Mouse (Mus musculus): ENCODE data around the gene Gm21958. TPM values are rescaled to one million over a fixed set of nuclear protein-coding genes. Genes with fewer than 3 reads are reported as not detected.
A peak's percentile ranks its signal among the peaks of the same experiment; 100 is the strongest.

Gene Gm21958
- polyA plus RNA-seq, 1 experiment from 2014 or later: not detected

- no peaks in the 10 kb centered on the region for H3K27me3 ChIP-seq (ENCODE audit: control insufficient read depth, insufficient read depth, low read length)
- no peak overlapping the region for H3K9ac ChIP-seq (ENCODE audit: low read depth, low read length)
- DNase-seq (ENCODE audit: low spot score) (peak; percentile 66), ATAC-seq (ENCODE audit: low FRiP score) (no peak; the same call in 1 of the 2 replicates)
- 74% methylated on average over 13 of the region's 13 CpGs for WGBS
- no peak overlapping the region for H3K27ac ChIP-seq (ENCODE audit: low read depth, low read length)
- H3K4me2 ChIP-seq (replicated peaks; ENCODE audit: low read depth, low read length): no peak overlapping the region
- H3K4me1 ChIP-seq (replicated peaks; ENCODE audit: control insufficient read depth, insufficient read depth, low read length): no peaks in the 10 kb centered on the region
- no peaks in the 10 kb centered on the region for H3K36me3 ChIP-seq (ENCODE audit: control insufficient read depth, insufficient read depth, low read length)
- H3K9me3 ChIP-seq (ENCODE audit: control insufficient read depth, low read length): no peaks in the 10 kb centered on the region
- no peak overlapping the region for H3K4me3 ChIP-seq (ENCODE audit: low read depth, low read length)
Measured at GRCm38 (mm10) chr3:54672557-54673529, 41.3 kb downstream of the Gm21958 start.

DNA sequence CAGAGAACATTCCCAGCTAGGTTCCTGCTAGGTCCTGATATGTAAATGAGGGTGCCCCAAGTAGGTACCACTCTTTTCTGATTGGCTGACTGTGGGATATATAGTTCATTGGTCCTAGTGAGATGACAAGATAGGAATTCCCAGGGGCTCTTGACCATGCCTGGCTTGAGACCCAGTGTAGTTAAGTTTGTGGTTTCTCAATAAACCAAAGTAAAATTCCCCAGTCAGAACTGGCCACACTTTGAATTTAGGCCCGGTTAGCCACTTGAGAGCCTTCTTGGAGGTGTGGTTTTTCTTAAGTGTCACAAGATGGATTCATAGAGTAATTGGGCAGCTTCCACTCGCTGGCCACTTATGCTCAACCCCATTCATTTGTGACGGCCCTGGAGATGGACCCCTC lies 42.0 kb downstream of the Gm21958 start:
- Histone ChIP-seq H3K9me3 (ENCODE audit: control insufficient read depth, low read length) (no peaks in the 10 kb centered on the region), H3K9ac (ENCODE audit: low read depth, low read length) (no peak overlapping the region), H3K4me2 (replicated peaks; ENCODE audit: low read depth, low read length) (no peak overlapping the region), H3K4me3 (ENCODE audit: low read depth, low read length) (no peak overlapping the region), H3K27ac (ENCODE audit: low read depth, low read length) (no peak overlapping the region), H3K36me3 (ENCODE audit: control insufficient read depth, insufficient read depth, low read length) (no peaks in the 10 kb centered on the region), H3K4me1 (replicated peaks; ENCODE audit: control insufficient read depth, insufficient read depth, low read length) (no peaks in the 10 kb centered on the region), H3K27me3 (ENCODE audit: control insufficient read depth, insufficient read depth, low read length) (no peaks in the 10 kb centered on the region)
- WGBS: 74% methylated on average over 3 of the region's 3 CpGs
- no peak for DNase-seq (ENCODE audit: low spot score)
- ATAC-seq (ENCODE audit: low FRiP score): no peak

DNA sequence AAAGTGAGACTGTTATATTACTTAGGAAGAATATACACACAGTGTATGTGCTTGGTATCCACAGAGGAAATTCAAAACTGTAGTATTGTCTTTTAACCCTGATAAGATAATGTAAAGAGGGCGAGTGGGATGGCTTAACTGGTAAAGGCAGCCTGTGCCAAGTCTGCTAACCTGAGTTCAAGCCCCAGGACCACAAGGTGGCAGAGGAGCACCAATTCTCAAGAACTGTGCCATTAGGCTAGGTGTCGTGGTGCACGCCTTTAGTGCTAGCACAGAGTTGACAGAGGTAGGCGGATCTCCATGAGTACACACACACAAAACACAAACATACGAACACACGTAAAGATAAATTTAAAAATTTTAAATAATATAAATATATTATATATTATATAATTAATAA lies 44.6 kb downstream of the Gm21958 start:
- Histone ChIP-seq H3K9ac (ENCODE audit: low read depth, low read length) (no peak overlapping the region), H3K9me3 (ENCODE audit: control insufficient read depth, low read length) (no peaks in the 10 kb centered on the region), H3K36me3 (ENCODE audit: control insufficient read depth, insufficient read depth, low read length) (no peaks in the 10 kb centered on the region), H3K27ac (ENCODE audit: low read depth, low read length) (no peak overlapping the region), H3K4me3 (ENCODE audit: low read depth, low read length) (no peak overlapping the region), H3K27me3 (ENCODE audit: control insufficient read depth, insufficient read depth, low read length) (no peaks in the 10 kb centered on the region), H3K4me1 (replicated peaks; ENCODE audit: control insufficient read depth, insufficient read depth, low read length) (no peaks in the 10 kb centered on the region), H3K4me2 (replicated peaks; ENCODE audit: low read depth, low read length) (no peak overlapping the region)
- ATAC-seq (ENCODE audit: low FRiP score): no peak
- DNase-seq (ENCODE audit: low spot score): no peak
- WGBS: 83% methylated on average over 6 of the region's 6 CpGs

- Histone ChIP-seq H3K4me2 (replicated peaks; ENCODE audit: low read depth, low read length) (no peak overlapping the region), H3K4me1 (replicated peaks; ENCODE audit: control insufficient read depth, insufficient read depth, low read length) (no peaks in the 10 kb centered on the region), H3K9me3 (ENCODE audit: control insufficient read depth, low read length) (no peaks in the 10 kb centered on the region), H3K27me3 (ENCODE audit: control insufficient read depth, insufficient read depth, low read length) (no peaks in the 10 kb centered on the region), H3K4me3 (ENCODE audit: low read depth, low read length) (no peak overlapping the region), H3K36me3 (ENCODE audit: control insufficient read depth, insufficient read depth, low read length) (no peaks in the 10 kb centered on the region), H3K27ac (ENCODE audit: low read depth, low read length) (no peak overlapping the region), H3K9ac (ENCODE audit: low read depth, low read length) (no peak overlapping the region)
- 90% methylated on average over 6 of the region's 6 CpGs for whole genome bisulfite sequencing
- ATAC-seq (ENCODE audit: low FRiP score) (no peak), DNase-seq (ENCODE audit: low spot score) (no peak)
Measured at GRCm38 (mm10) chr3:54668722-54669121, 45.4 kb downstream of the Gm21958 start.

DNA sequence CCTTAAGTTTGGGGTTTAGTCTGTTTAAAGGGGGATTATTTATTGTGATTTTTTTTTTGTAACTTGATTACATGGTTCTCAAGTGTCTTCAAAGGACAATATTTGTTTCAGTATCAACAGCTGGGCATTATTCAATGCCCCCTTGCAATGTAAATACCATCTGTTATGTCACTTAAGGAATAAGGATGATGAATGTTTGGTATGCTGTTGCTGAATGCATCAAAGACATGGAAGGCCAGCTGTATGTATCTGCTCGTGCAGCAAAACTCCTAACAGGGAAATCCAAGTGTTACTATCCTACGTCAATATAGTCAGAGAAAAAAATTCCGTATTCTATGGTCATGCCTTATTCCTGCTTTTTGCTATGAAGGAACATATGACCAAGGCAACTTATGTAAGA lies 46.0 kb downstream of the Gm21958 start:
- H3K4me3 ChIP-seq (ENCODE audit: low read depth, low read length): no peak overlapping the region
- no peaks in the 10 kb centered on the region for H3K4me1 ChIP-seq (replicated peaks; ENCODE audit: control insufficient read depth, insufficient read depth, low read length)
- H3K27me3 ChIP-seq (ENCODE audit: control insufficient read depth, insufficient read depth, low read length): no peaks in the 10 kb centered on the region
- no peak for ATAC-seq (ENCODE audit: low FRiP score)
- H3K9me3 ChIP-seq (ENCODE audit: control insufficient read depth, low read length): no peaks in the 10 kb centered on the region
- H3K4me2 ChIP-seq (replicated peaks; ENCODE audit: low read depth, low read length): no peak overlapping the region
- no peak overlapping the region for H3K9ac ChIP-seq (ENCODE audit: low read depth, low read length)
- no peak for DNase-seq (ENCODE audit: low spot score)
- 80% methylated on average over 3 of the region's 3 CpGs for WGBS
- H3K36me3 ChIP-seq (ENCODE audit: control insufficient read depth, insufficient read depth, low read length): no peaks in the 10 kb centered on the region
- H3K27ac ChIP-seq (ENCODE audit: low read depth, low read length): no peak overlapping the region

Other genes with a start within 250 kb of the Gm21958 start
- 104 and 119 TPM in 2 replicates for gene Supt20, start 21.5 kb downstream of the Gm21958 start, polyA plus RNA-seq (2014; fragmentation: Nextera tagmentation; extraction: Ambion mirVana)
- gene Exosc8, start 21.0 kb upstream of the Gm21958 start, polyA plus RNA-seq (2014; fragmentation: Nextera tagmentation; extraction: Ambion mirVana): 133 and 140 TPM in 2 replicates
- gene Alg5, start 21.2 kb upstream of the Gm21958 start, polyA plus RNA-seq (2014; fragmentation: Nextera tagmentation; extraction: Ambion mirVana): 41.2 and 48.5 TPM in 2 replicates
- gene Smad9, start 41.2 kb upstream of the Gm21958 start, polyA plus RNA-seq (2014; fragmentation: Nextera tagmentation; extraction: Ambion mirVana): 0.56 and 0.66 TPM in 2 replicates
- gene Rfxap, start 93.4 kb upstream of the Gm21958 start, polyA plus RNA-seq (2014; fragmentation: Nextera tagmentation; extraction: Ambion mirVana): 61.4 and 62.4 TPM in 2 replicates
- 0.33 and 0.91 TPM in 2 replicates for gene Sertm1, start 201.5 kb upstream of the Gm21958 start, polyA plus RNA-seq (2014; fragmentation: Nextera tagmentation; extraction: Ambion mirVana)

All from hindbrain, embryonic 11.5 days (tissue).